Mouse (Mus musculus) limb, embryonic 11.5 days (tissue): ENCODE data around the gene Osgin1. TPM values are rescaled to one million over a fixed set of nuclear protein-coding genes. Genes with fewer than 3 reads are reported as not detected.

Experiments used
- ATAC-seq: fragments of 200-750 bp; cut with Nextera tagmentation; 2 replicates; pipeline ENCODE4 v1.8.0; 2017; ENCODE audit warnings: low read depth; ENCODE audit not compliant: insufficient number of reproducible peaks, low FRiP score, low TSS enrichment
- DNase-seq: peaks from one replicate; pipeline ENCODE4 v3.0.0-alpha.2; 2015; ENCODE audit warnings: low spot score
- H3K27ac ChIP-seq: fragments of 300-500 bp; sonication (generic); replicated peaks from 2 replicates; pipeline ENCODE4 v1.5.1; 2014; ENCODE audit warnings: low read depth, mild to moderate bottlenecking, low read length
- H3K27me3 ChIP-seq: fragments of 300-500 bp; sonication (generic); 2 replicates; pipeline ENCODE4 v1.6.1; 2014; ENCODE audit warnings: mild to moderate bottlenecking, low read length, mixed read lengths; ENCODE audit not compliant: control insufficient read depth, insufficient read depth
- H3K36me3 ChIP-seq: fragments of 300-500 bp; sonication (generic); 2 replicates; pipeline ENCODE4 v1.6.1; 2014; ENCODE audit warnings: mild to moderate bottlenecking, low read length, moderate library complexity, mixed read lengths; ENCODE audit not compliant: control insufficient read depth, insufficient read depth
- H3K4me1 ChIP-seq: fragments of 300-500 bp; sonication (generic); 2 replicates; pipeline ENCODE4 v1.6.1; 2014; ENCODE audit warnings: low read length, mixed read lengths; ENCODE audit not compliant: control insufficient read depth, insufficient read depth
- H3K4me2 ChIP-seq: fragments of 300-500 bp; sonication (generic); 2 replicates; pipeline ENCODE4 v1.6.1; 2014; ENCODE audit warnings: low read depth, mild to moderate bottlenecking, moderate library complexity; ENCODE audit not compliant: severe bottlenecking
- H3K4me3 ChIP-seq: fragments of 300-500 bp; sonication (generic); 2 replicates; pipeline ENCODE4 v1.5.1; 2014; ENCODE audit warnings: low read depth, low read length
- H3K9ac ChIP-seq: fragments of 300-500 bp; sonication (generic); 2 replicates; pipeline ENCODE4 v1.6.1; 2014; ENCODE audit warnings: mild to moderate bottlenecking, low read length
- H3K9me3 ChIP-seq: fragments of 300-500 bp; sonication (generic); 2 replicates; pipeline ENCODE4 v1.6.1; 2016; ENCODE audit warnings: low read length; ENCODE audit not compliant: control insufficient read depth
- WGBS: fragments of 180-500 bp; shearing (Covaris S2); extraction: QIAGEN DNeasy Blood & Tissue Kit; methylation state at CpG from one replicate; pipeline ENCODE4 v1.1.7; 2014; 5-methylcytosine and 5-hydroxymethylcytosine counted together
- polyA plus RNA-seq: library from polyadenylated mRNA; unstranded; fragments of >200 nt; fragmentation: Nextera tagmentation; extraction: Ambion mirVana; gene quantifications from 2 replicates; pipeline ENCODE4 v1.2.1, GENCODE M21; 2014

The Osgin1 gene
- polyA plus RNA-seq, 1 experiment from 2014 or later, result 0.37 TPM

DNA sequence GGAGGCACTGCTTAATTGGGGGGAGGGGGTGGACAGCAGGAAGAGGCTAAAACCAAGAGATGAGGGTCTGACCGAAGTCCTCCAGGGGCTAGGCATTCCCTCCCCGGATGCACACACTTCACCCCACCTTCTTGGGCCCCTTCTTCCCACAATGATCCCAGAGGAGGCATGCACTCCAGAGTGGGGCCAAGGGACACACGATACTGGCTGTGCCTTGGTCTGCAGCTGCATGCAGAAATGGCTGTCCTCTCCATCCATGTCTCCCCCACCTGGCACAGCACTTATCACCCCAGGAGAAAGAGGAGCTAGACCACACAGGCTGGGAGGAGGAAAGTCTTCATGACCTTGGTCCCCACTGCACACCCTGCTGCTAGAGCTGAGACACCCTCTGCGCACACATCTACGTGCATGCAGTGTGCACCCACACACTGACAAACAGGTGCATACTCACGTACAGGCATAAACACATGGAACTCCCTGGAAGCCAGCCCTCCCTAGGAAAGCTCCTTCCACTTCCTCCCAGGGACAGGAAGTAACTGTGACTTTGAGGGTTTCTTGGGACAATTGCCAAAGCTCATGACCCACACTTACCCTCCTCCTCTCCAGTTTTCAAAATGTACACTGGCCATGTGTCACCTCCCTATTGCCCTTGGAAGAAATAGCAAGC is 7.7 kb upstream of the Osgin1 start:
- DNase-seq (no peak), ATAC-seq (no peak)
- Histone ChIP-seq H3K27me3 (no peaks in the 10 kb centered on the region), H3K4me2 (no peak overlapping the region), H3K36me3 (no peaks in the 10 kb centered on the region), H3K27ac (no peak overlapping the region), H3K9me3 (no peaks in the 10 kb centered on the region), H3K9ac (no peak overlapping the region), H3K4me3 (no peak overlapping the region), H3K4me1 (no peaks in the 10 kb centered on the region)
- 82% methylated on average over 6 of the region's 6 CpGs for WGBS

DNA sequence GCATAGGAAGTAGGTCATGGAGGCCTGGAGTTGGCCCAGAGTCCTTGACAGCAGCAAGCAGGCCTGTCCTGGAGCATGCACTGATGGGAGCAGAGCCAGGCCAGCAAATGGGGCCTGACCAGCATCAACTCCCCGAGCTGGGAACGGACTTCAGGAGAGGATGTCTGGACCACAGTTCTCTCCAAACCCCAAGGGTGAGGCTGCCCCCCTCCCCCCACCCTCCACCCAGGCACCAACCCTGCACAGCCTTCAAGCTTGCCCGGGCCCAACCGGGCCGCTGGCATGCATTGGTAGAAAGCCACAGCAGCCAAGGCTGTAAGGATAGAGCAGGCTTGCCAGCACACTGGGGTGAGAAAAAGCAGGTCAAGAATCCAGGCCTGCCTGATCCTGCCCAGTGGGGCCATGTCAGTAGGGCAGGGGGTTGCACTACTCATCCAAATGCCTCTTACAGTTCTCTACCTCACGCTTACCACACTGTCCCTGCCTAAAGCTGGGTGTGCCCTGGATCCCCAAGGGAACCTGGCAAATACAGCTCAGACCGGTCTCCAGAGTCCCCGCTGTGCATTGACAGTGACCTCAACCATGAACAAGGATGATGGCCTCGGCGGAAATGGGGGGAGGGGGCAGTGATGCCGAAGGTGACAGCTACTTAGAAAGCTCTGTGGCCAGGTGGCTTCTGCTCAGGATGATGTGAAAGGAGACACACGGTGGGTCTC is 6.1 kb upstream of the Osgin1 start:
- WGBS, result 67% methylated on average over 12 of the region's 12 CpGs
- Histone ChIP-seq H3K4me2 (no peak overlapping the region), H3K27ac (no peak overlapping the region), H3K4me3 (no peak overlapping the region), H3K36me3 (no peaks in the 10 kb centered on the region), H3K9me3 (no peaks in the 10 kb centered on the region), H3K4me1 (no peaks in the 10 kb centered on the region), H3K9ac (no peak overlapping the region), H3K27me3 (no peaks in the 10 kb centered on the region)
- DNase-seq (no peak), ATAC-seq (no peak)

GRCm38 (mm10) chr8:119428350-119428740 is 5.6 kb upstream of the Osgin1 start:
- H3K9me3 ChIP-seq, result no peaks in the 10 kb centered on the region
- 74% methylated on average over 7 of the region's 7 CpGs for WGBS
- ATAC-seq (no peak), DNase-seq (no peak)
- H3K4me2 ChIP-seq, result no peak overlapping the region
- H3K4me3 ChIP-seq, result no peak overlapping the region
- no peak overlapping the region for H3K9ac ChIP-seq
- no peak overlapping the region for H3K27ac ChIP-seq
- no peaks in the 10 kb centered on the region for H3K27me3 ChIP-seq
- H3K4me1 ChIP-seq, result no peaks in the 10 kb centered on the region
- no peaks in the 10 kb centered on the region for H3K36me3 ChIP-seq

DNA sequence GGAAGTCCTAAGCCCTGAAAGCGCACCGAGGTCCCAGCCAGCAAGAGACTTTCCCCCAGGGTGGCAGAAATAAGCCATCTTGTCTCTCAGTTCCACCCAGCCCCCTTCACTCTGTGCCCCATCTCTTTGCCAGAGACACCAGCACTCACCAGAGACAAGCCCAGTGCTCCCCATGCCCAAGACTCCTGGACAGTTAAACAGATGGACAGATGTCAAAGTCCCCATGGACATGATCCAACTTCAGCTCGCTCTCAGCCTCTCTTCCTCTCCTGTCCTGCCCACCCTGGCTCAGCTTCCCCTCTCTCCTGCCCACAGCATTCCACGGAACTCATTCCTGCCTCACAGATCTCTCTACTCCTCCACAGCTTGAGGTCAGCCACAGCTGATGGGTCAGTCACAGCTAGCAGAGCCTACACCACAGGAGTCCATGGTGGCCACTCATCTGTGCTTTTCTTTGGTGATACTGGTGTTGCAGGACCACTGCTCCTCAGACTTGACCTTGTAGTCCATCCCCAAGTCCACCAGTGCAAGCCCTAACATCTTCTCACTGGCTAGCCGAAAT is 5.1 kb upstream of the Osgin1 start:
- 82% methylated on average over 5 of the region's 5 CpGs for WGBS
- no peak overlapping the region for H3K9ac ChIP-seq
- H3K9me3 ChIP-seq, result no peaks in the 10 kb centered on the region
- H3K4me2 ChIP-seq, result no peak overlapping the region
- H3K36me3 ChIP-seq, result no peaks in the 10 kb centered on the region
- H3K27ac ChIP-seq, result no peak overlapping the region
- H3K27me3 ChIP-seq, result no peaks in the 10 kb centered on the region
- ATAC-seq (no peak), DNase-seq (no peak)
- no peaks in the 10 kb centered on the region for H3K4me1 ChIP-seq
- no peak overlapping the region for H3K4me3 ChIP-seq

DNA sequence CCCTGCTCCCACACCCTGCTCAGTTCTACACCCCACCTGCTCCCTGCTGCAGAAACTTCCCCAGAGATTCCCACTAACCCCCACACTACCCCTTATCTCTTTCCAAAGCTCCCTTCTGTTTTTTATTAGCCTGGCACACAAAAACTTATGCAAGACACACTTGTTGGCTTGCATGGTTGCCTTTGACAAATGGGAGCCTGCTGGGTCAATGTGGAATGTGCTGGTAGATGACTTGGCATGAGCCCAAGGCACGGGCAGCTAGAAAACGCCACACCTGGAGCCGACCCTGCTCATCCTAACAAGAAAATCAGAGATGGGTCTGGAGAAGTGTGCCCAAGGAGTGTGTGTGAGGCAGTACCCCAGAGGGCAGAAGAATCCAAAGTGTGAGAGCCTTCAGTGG is 4.4 kb upstream of the Osgin1 start:
- ATAC-seq, result no peak
- Histone ChIP-seq H3K9me3 (no peaks in the 10 kb centered on the region), H3K4me3 (no peak overlapping the region), H3K4me1 (no peaks in the 10 kb centered on the region), H3K27ac (no peak overlapping the region), H3K9ac (no peak overlapping the region), H3K4me2 (no peak overlapping the region), H3K27me3 (no peaks in the 10 kb centered on the region), H3K36me3 (no peaks in the 10 kb centered on the region)
- WGBS, result 87% methylated on average over 3 of the region's 3 CpGs
- no peak for DNase-seq

DNA sequence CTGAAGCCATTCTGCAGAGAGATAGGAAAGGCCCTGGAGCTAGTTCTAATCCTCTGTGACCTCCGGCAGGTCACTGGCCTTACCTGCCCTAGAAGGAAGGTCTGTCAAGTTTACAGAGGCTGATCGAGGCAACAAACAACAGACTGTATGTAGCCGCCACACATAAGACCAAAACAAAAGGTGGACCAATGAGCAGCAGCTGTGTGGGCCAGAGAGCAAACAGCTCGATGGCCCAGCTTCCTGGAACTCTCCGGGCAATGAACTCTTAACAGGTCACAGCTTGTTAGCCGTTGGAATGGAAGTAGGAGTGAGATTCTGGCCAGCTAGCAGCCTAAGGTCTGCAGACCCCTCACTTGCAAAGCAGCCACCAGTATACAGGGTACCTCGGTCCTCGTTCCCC is 3.7 kb upstream of the Osgin1 start:
- H3K9ac ChIP-seq, result no peak overlapping the region
- H3K4me2 ChIP-seq, result no peak overlapping the region
- no peak overlapping the region for H3K4me3 ChIP-seq
- DNase-seq, result no peak
- H3K36me3 ChIP-seq, result no peaks in the 10 kb centered on the region
- no peaks in the 10 kb centered on the region for H3K27me3 ChIP-seq
- H3K9me3 ChIP-seq, result no peaks in the 10 kb centered on the region
- no peak overlapping the region for H3K27ac ChIP-seq
- 77% methylated on average over 8 of the region's 8 CpGs for WGBS
- no peak for ATAC-seq
- no peaks in the 10 kb centered on the region for H3K4me1 ChIP-seq

GRCm38 (mm10) chr8:119430690-119431089 is 3.2 kb upstream of the Osgin1 start:
- no peaks in the 10 kb centered on the region for H3K4me1 ChIP-seq
- DNase-seq, result no peak
- no peak overlapping the region for H3K27ac ChIP-seq
- H3K36me3 ChIP-seq, result no peaks in the 10 kb centered on the region
- 88% methylated on average over 7 of the region's 7 CpGs for WGBS
- H3K27me3 ChIP-seq, result no peaks in the 10 kb centered on the region
- H3K9ac ChIP-seq, result no peak overlapping the region
- H3K4me3 ChIP-seq, result no peak overlapping the region
- no peak for ATAC-seq
- no peaks in the 10 kb centered on the region for H3K9me3 ChIP-seq
- H3K4me2 ChIP-seq, result no peak overlapping the region

DNA sequence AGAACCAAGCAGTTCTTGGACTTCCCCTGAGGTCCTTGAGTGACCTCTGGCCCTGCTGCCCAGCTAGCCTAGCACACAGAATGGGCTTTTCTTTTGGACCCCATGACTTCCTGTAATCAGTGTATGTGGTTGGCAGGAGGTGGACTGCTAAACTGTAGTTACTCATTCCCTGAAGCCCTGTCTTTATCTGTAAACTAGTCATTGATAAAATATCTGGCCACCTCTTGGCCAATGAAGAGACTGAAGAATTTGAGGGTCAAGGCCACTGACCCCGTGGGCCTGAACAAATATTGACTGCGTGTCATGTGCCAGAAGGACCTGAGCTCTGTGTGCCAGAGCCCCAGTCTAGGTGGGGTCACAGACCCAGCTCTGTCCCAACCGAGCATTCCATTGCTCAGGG is 1.6 kb upstream of the Osgin1 start:
- Histone ChIP-seq H3K27ac (no peak overlapping the region), H3K9ac (no peak overlapping the region), H3K4me2 (no peak overlapping the region), H3K36me3 (no peaks in the 10 kb centered on the region), H3K4me1 (peaks cover 5% of the 10 kb centered on the region; the same call in 1 of the 2 replicates), H3K9me3 (no peaks in the 10 kb centered on the region), H3K4me3 (no peak overlapping the region), H3K27me3 (no peaks in the 10 kb centered on the region)
- DNase-seq (no peak), ATAC-seq (no peak)
- 75% methylated on average over 3 of the region's 3 CpGs for WGBS
